Mouse (Mus musculus) testis, postnatal 14 days (tissue): Measurements from ENCODE around the gene Ccdc162.

Source experiments
- DNase-seq: peaks from one replicate; pipeline ENCODE4 v3.0.0; 2021; ENCODE audit warnings: low spot score

Gene Ccdc162

DNA sequence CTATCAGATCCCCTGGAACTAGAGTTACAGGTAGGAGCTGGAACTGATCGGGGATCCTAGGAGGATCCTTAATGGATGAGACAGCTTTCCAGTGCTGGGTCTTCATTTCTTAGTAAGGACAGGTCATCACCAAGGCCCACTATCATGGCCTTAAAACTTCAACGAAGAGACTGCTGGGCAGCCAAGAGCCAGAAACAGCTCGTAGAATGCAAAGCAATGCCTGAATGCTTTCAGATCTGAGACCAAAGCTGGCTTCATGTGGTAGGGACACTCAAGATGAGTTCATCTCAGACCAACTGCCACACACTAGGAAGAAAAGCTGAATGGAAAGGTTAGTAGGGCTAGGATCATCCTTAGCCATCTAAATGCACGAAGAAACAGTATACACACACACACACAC, 177.4 kb downstream of the Ccdc162 start:
- DNase-seq = no peak

DNA sequence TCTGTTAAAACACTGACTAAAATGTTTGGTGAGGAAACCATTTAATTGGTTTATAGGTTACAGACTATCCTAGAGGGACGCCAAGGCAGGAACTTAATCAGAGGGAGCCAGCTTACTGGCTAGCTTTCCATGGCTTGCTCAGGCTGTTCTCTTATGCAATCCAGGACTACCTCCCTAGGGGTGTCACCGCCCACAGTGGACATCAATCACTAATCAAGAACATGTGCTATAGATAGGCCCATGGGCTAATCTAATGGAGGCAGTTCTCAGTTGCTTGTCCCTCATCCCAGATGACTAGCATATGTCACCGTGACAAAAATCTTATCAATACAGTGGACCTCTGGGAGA, 178.5 kb downstream of the Ccdc162 start:
- no peak for DNase-seq

DNA sequence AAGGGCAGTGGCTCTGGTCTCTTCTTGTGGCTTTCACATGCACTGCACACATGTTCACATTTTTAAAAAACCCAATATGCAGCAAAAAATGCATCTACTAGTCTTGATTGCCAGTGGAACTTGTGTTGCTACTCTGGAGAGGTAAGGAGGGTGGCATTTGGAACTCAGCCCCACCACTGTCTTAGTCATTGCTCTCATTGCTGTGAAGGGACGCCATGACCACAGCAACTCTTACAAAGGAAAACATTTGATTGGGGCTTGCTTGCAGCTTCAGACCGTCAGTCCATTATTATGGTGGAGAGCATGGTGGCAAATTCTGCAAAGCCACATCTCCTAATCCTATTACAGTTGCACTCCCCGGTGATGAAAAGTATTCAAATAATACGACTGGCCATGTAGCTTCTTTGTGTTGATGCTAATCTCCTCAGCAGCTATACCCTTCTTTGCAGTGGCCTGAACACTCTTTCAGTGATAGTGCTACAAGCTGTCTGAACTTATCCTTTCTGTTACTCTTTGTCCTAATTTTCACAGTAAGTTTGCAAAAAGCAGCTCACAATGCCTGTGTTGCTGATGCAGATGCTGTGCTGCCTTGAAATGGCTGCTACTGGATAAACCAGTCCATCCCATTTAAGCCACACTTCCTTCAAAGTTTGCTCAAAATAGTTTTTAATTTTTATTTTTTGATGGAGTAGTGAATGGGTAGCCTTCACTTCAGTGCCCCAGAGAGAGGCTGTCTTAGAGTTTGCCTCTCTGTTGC, 179.0 kb downstream of the Ccdc162 start:
- no peak for DNase-seq

DNA sequence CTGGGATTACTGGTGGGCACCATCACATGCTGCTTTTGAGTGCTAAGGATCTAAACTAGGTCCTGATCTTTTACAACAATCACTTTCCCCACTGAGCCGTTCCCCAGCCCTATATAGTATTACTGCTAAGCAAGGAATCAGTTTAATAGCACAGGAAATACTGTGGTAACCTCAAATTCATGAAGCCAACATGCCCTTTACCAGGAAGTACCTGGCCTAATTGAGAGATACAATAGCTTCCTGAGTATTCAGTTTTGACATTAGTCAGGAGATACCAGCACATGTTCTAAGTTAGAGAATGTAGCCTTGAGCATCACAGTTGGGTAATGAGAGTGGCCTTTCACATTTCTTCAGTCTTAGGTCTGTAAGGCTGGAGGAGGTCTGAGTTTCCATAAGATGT, 179.7 kb downstream of the Ccdc162 start:
- no peak for DNase-seq

DNA sequence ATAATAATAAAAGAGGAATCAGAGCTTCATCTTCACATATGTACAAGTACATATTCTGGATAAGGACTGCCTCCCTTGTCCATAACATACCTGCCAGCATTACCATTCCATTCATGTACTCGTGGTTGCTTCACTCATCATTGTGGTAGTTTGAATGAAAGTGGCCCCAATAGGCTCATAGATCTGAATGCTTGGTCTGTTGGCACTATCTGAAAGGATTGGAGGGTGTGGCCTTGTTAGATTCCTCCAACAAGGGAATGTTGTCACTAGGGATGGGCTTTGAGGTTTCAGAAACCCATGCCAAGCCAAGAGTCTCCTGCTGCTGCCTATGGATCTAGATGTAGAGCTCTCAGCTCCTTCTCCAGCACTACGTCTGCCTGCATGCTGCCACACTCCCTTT, 180.4 kb downstream of the Ccdc162 start:
- no peak for DNase-seq

DNA sequence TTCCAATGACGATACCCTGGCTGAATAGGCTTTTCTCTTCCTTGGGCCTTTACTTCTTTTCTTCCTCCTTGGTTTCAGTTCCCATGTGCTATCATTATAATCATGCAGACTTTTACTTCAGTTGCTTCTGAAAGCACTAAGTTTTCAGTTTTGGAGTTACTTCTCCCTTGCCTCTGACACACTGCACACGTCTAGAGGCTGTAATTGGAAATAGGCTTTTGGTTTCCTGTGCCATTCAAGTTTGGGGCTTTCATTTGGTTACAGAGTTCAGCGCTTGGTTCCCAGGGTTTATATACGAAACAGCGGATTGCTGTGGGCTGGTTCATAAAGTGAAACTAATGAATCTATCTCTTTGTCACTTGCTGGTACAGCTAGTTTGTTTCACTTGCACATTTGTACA, 186.5 kb downstream of the Ccdc162 start:
- DNase-seq = no peak

DNA sequence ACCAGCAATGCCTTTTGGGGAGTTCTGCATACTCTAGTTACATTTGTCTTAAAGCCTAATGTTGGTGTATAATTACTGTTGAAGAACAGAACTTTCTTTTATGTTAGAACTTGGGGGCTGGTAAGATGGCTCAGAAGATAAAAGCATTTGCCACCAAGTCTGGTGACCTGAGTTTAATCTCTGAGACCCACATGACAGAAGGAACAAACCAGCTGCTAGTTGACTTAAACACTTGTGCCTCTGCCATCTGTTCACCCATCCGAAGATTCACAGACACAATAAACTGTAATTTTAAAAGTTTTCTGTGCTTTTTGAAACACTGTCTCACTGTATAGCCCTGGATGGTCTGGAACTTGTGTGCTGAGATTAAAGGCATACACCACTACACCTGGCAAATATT, 190.7 kb downstream of the Ccdc162 start:
- no peak for DNase-seq

DNA sequence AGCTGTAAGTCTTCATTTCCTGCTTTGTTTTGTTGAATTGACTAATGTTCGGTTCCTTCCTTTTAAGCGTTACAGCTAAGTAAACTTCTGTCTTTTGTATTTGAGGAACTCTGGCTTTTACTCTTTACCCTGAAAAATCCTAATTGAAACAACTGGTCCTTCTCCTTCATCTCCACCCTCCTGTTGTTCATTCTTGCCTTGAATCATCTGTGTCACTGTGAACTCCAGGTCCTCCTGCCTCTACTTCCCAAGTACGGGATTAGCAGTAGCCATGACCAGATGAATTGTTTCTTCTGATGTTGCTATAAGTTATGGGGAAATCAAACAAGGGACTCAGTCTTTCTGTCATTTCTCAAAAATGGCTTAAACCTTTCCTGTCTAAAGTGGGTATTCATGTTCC, 193.0 kb downstream of the Ccdc162 start:
- no peak for DNase-seq

DNA sequence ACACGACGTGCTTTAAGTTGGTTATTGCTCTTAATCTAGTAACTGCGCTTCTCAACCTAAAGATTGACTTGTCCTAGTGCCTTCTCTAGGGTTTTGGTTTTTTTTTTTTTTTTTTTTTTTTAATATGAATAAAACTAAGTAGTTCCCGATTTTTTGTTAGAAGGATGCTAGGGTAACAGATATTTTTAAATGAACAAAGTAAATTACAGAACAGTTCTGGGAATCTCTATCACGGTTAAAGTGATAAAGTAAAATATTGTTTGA, 196.1 kb downstream of the Ccdc162 start:
- DNase-seq = no peak

DNA sequence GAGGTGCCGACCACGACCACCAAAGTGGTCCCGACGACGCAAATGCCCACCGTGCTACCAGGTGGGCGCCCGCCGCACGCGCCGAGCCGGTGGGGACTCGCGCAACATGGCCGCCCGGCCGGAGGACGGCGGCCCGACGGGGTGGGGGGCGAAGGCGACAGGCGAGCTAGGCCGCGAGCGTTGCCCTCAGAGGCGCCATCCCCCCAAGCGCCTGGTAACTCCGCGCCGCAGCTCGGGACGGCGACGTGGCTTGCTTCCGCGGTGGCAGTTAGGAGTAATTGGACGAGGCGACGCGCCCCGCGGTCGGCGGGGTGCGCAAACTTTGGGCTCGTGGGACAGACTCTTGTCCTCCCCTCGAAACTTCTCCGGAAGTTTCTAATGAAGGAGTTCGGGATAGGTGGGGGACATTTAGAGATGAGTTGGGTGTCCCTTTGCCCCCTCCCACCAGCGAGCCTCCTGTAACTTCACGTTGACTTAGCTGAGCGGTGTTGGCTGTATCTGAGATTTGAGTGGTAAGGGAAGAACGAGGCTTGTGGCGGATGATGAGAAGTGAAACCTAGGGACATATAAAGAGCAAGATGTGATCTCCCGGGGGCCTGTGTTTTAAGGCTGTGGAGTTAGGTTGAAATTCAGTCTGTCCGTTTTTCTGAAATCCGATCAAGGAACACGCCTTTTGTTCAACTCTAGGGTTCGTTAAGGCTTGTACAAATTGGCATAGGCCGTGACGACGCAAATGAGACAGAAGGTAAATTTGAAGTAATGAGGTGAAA, 196.6 kb downstream of the Ccdc162 start:
- no peak for DNase-seq

DNA sequence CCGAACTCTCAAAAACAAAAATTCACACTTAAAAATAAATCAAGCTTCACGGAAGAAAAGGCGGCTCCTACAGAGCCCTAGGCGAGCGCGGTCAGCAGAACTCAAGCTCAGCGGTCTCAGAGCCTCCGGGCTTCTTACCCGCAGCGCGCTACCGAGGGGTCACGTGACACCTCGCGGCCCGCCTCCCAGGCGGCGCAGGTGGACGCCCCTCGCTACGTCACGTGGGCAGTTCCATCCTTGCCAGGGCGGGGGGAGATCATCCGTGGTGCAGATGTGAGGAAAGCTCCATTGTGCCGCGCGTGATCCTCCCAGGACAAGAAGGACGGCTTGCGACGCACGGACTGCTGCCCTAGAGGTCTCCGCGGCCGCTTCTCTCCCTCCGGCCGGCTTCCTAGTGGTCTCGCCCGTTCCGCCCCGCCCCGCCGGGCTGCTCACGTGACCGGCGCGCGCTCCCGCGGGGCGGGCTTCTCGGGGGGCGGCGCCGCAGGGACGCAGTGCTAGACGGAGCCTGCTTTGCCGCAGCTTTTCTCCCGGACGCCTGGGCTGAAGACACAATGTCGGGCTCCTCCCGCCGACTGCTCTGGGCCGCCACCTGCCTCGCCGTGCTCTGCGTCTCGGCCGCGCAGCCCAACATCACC, 197.3 kb downstream of the Ccdc162 start, which contains the start of gene Cd164:
Gene Cd164, plus strand, starts transcription at position 434 of the 638 bp plus-strand sequence.
- DNase-seq = peak; percentile 94

DNA sequence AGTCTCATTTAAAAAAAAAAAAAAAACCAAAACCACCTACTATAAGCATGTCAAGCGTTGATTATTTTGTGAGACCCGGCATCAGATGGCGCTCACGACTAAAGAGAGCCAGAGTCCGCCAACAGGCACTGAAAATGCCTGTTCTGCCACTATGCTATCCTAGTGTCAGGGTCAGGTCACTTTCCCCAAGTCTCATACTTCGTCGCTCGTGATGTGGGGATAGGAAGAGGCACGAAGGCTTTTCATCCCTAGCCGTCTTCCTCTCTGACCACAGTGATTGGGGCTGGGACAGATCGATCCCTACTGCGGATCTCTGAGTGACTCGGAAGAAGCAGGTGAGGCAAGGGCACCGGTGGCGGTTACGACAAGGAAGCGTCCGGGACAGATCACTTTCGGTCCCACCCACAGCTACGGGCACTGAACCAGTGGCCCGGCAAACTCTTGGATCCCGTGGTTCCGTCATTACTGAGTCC, 197.9 kb downstream of the Ccdc162 start:
- peak; percentile 71 for DNase-seq

DNA sequence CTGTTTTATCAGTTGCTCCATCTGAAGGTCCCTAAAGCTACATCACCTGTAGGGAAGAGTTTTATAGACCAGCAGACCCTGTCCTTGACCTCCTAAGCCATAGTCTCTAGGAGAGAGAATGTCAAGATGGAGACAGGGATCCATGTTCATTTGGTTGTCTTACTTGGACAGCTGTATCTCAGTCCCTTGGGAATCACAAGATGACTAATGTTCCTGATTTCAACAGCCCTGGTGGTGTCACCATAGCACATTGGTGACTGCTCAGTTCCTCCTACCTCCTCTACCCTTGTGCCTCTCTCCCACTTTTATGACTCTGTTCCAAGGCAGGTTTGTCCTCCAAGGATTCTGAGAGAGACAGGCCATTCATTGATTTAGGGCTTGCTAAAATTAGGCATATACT, 201.5 kb downstream of the Ccdc162 start:
- no peak for DNase-seq

DNA sequence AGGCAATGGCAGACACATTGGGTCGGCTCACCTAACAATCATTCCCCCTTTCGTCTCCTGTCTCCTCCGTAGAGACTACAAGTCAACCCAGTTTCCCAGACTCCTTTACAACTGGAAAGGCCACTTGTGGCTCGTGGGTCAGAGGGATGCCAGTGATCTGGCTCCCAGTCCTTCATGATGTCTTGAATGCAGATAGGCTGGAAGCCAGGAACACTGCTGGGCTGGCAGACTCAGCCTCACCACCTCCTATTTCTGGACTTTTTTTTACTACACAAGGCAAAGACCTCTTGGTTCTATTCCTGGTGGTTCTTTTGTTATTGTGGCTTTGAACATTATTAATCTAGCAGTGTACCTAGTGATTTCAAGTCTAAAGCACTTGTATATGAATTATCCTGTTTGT, 202.1 kb downstream of the Ccdc162 start:
- no peak for DNase-seq

DNA sequence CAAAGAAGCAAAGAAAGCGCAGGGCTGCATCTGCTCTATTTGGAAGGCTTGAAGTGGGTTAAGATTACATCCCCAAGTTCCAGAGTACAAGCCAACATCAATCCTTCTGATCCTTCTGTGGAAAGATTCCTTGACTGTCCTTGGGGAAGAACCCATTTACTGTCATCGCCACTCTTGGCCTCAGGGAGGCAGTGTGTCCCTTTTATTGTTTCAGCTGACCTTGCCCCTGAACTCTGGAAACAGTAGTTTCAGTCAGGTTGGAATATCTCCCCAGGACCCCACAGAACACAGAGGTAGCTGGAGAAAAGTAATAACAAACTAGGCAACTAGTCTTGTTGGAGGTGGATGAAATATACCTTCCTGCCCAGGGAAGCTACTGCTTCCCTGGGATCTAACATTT, 207.3 kb downstream of the Ccdc162 start:
- no peak for DNase-seq

DNA sequence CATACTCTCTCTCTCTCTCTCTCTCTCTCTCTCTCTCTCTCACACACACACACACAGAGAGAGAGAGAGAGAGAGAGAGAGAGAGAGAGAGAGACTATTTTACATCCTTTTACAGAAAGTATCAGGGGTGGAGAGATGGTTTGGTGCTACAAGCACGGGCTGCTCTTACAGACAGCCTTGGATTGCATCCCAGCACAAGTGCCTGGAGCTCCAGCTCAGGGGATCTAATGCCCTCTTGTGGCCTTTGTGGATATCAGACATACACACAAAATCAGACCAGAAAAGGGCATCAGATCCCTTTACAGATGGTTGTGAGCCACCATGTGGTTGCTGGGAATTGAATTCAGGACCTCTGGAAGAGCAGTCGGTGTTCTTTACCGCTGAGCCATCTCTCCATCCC, 211.0 kb downstream of the Ccdc162 start:
- DNase-seq = peak; percentile 58

DNA sequence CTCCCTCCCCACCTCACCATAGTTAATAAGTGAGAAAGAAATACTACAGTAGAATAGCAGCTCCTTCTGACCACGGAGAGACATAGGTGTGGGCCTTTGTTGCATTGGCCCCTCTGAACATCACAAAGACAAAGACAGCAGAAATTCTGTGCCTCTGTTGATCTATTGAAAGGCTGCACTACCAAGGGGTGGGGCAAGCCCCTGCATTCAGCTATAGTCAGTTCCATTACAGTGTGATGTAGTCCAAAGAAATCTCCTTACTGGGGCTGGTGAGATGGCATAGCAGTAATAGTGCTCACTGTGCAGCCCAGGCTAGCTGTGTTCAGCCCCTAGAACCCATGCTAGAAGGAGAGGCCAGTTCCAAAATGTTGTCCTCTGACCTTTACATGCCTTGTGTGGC, 211.4 kb downstream of the Ccdc162 start:
- no peak for DNase-seq

DNA sequence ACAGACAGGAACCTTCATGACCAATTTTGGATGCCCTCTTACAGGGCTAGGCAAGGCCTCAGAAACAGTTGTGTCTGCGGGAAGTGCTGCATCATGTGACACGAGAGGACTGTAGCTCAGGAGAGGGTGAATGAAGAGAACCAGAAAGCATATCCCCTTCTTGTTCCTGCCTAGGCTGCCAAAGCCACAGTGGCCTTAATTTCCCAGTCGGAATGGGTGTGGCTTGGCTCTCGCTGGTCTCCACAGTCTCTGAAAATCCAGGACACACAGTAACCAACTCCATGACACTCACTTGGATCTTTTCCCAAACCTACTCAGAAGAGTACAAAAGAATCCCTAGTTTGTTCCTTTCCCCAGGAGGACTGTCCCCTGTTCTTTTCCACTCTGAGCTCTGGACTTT, 215.5 kb downstream of the Ccdc162 start:
- DNase-seq = peak; percentile 62

DNA sequence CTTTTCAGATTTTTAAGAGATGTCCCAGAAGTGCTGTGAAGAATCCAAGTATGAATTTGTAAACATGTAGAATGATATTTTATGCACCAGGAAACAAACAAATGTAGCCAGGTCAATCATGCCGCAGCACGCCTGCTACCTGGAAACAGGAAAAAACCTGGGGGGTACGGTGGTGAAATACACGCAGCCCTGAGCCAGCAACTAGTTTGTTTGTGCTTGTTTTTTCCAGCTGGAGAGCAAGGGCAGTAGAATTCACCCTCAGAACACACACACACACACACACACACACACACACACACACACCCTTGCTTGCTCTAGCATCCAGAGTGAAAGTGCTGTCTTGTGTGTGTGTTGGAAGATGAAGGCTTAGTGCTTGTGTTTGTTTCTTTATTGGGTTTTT, 225.3 kb downstream of the Ccdc162 start:
- no peak for DNase-seq

DNA sequence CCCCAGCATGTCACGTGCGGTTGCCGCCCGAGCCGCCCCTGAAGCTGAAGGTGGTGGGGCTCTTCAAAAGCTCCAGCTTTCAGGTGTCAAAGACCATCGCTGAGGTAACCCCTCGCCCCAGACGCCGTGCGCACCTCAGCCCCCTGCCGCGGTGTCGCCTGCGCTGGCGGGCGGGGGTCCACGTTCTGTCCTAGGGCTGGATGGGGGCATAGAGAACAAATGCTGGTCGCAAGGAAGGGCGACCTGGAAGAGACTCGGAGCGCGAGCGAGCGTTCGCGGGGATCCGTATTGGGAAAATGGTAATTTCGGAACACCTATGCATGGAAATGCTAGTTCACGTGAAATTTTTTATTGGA, 225.9 kb downstream of the Ccdc162 start:
- no peak for DNase-seq

DNA sequence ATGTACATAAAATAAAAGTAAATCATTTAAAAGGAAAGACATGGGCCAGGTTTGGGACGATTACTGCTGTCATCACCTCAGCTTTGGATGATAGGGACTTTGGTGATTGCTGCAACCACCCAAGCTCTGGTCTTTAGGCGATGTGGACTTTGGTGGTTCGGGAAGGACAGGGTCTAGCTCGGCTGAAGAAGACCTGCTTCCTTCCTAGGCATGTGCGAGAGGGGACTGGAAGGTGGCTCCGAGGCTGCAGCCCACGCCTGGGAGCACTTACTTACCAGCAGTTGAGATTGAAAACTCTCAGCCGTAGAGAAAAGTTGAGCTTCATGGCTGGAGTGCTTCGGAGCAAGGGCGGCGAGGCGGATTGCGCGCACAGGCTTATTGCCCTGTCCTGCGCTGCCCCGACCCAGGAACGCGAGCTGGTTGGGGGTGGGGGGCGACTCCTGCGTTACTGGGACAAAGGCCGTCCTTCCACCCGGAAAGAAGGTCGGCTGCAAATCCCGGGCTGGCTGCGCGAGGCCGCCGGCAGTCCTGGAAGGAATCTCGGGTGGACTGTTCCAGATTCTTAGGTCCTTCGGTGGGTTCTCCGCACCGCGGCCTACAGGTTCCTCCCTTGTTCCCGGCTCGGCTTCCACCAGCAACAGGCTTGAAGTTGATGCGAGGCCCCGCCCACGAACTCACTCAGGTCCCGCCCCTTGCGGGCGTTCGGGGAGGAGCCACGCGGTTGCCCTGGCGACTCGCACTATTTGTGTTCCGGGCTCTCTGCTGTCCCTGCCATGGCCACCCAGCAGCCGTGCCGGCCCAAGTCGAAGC, 226.5 kb downstream of the Ccdc162 start, which contains the start of the genes Smpd2 and Ppil6:
Gene Smpd2, minus strand, starts transcription at position 662 of the 810 bp plus-strand sequence.
Gene Ppil6, plus strand, starts transcription at position 732 of the 810 bp plus-strand sequence.
- peak; percentile 93 for DNase-seq

DNA sequence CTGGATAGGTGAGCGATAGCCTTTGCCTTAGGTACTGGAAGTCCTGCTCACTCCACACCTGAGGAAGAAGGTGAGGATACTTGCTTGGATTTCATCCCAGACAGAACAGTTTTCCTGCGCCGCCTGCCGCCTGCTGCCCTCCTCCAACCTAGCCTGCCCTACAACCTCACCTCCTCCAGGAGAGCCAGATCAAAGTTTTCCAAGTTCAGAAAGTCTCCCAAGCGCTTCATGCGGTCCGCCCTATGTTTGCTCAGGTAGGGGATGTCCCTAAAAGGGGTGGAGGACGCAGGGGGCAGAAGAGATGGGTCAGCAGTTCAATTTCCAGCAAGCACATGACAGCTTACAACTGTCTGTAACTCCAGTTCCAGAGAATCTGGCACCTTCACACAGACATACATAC, 227.1 kb downstream of the Ccdc162 start:
- no peak for DNase-seq
